Mouse (Mus musculus): ENCODE data around the gene Plcd3.

The Plcd3 gene

DNA sequence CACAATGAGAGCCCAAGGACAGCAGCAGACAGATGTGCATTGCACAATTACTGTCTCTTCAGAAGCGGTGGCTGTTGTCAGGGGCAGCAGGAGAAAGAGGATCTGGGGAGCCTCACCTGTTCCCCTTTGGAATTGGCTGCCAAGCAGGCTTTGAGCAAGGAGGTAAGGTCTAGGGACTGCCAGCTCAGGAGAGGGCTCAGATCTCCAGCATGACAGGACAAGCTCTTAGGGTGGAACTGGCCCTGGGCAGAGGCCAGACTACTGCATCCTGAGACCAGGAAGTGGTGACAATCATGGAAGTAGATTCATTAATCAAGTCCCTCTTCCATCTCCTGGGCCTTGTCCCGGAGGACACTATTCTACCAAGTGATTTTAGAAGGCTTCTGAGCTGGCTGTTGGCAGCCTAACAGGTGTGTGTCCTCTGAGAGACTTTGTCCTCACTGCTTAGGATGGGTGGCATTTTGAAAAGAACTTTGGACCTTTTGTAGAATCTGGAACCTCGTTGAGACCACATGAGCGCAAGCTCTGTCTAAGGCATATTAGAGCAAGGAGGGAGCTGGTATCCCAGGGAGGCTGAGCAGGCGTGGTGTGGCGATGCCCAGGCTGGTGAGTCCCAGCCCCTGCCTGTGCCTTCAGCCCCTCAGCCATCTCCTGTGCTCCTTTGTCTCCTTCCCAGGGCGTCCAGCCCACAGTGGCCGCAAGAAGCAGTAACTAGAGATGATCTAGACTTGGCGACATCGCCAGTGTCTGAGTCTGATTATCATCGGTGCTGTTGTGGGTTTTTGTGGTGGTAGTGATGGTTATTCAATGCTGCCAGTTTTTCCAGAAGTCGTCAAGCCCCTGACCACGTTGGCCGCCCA, 35.0 kb downstream of the Plcd3 start:
- no peak for DNase-seq (ENCODE audit: low spot score in 2 of 2)

DNA sequence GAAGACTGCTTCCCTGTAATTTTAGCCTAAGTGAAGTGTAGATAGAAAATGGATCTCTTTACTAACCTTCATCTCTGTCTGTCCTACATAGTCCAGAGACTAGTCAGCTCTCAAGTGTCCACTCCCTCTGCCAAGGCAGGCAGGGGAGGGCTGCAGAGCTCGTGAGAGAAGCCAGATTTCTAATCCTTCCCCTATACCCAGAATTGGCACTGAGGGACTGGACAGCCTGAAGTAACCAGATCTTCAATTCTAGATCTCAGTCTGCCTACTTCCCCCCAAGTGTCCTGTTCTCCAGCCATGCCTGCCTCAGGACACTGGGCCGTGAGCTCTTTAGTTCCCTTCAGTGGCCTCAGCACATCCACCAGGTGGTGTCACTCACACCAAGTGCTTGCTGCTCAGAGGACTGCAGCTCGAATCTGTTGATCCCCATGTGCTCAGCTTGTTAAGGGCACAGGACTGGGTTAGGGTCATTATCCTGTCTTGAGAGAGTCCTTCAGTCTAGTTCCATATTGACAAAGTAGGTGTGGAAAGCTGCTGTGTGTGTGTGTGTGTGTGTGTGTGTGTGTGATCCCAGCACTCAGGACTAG, 42.9 kb downstream of the Plcd3 start:
- no peak for DNase-seq (ENCODE audit: low spot score in 2 of 2)

DNA sequence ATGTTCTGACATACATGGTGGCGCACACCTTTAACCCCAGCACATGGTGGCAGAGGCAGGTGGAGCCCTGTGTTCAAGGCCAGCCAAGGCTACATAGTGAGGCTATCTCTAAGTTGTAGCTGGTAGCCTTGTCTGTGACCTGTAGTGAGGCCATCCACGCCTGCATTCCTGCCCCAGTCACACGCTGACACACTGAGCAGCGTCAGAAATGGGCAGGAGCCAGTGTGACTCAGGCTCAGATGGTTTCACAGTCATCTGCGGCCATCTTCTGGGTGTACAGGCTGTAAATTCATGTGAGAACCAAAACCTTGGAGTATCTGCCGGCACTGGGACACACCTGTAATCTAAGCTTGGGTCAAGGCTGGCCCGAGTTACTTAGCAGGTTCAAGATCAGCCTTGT, 44.8 kb downstream of the Plcd3 start:
- DNase-seq (ENCODE audit: low spot score in 2 of 2) = no peak

DNA sequence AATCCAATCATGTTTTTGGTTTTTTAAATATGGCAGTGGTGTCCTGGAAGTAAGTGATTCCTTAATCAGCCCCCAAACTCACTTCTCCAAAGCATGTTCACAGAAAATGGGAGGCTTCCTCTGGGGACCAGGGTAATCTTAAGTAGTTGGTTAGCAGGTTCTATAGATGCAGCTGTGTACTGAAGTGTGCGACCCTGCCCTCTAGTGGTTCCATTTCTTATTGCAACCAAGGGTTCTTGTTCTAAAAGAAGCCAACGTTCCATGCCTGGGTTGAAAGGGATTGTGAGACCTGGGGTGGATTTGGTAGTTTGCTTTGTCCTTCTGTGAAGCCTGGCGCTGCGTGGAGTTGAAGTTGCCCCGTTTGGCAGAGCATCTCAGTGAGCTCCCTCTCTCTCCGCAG, 46.7 kb downstream of the Plcd3 start:
- DNase-seq (ENCODE audit: low spot score in 2 of 2) = peak; percentile 59 to 70

DNA sequence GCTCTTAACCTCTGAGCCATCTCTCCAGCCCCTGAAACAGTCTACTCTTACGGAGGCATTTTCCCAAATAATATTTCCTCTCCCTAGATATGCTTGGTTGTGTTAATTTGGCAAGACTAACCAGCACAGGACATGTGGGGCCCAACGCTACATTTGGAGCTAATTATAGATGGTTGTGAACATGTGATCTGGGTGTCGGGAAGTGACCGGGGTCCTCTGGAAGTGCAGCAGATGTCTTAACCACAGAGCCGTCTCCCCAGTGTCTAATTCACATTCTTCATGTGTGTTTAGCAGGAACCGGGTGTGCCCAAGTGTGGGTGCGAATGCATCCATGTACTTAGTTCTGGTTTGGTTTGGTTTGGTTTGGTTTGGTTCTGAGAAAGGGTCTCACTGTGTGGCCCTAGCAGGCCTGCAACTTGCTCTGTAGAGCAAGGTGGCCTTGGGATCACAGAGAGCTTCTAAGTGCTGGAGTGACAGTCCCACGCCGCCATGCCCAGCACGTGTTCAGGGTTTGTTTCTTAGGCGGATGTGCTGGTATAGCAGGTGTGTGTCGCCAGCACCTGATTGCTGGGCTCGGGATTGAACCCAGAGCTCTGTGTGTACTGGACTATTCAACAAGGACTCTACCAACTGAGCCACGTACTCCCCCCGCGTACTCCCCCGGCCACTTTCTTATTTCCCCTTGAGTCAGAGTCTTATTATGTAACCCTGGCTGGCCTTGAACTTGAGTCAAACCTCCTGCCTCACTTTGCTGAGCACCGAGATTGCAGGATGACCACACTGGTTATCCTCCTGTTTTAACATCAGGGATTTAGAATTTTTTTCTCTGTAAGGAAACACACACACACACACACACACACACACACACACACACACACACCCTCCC, 48.0 kb downstream of the Plcd3 start:
- no peak for DNase-seq (ENCODE audit: low spot score in 2 of 2)

DNA sequence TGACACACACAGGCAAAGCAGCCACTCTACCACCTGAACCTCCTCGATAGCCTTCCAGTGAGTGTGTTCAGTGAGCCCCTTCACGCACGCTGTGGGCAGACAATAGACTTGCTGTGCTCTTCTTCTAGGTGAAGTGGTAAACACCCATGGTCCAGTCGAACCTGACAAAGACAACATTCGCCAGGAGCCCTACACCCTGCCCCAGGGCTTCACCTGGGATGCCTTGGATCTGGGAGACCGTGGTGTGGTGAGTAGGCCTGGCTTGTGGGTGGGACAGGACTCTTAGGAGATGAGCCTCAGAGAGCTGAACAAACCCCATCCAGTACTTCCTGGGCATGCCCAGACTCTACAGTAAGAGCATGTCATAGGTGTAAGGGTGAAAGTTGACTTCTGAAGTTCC, 49.4 kb downstream of the Plcd3 start:
- no peak for DNase-seq (ENCODE audit: low spot score in 2 of 2)

DNA sequence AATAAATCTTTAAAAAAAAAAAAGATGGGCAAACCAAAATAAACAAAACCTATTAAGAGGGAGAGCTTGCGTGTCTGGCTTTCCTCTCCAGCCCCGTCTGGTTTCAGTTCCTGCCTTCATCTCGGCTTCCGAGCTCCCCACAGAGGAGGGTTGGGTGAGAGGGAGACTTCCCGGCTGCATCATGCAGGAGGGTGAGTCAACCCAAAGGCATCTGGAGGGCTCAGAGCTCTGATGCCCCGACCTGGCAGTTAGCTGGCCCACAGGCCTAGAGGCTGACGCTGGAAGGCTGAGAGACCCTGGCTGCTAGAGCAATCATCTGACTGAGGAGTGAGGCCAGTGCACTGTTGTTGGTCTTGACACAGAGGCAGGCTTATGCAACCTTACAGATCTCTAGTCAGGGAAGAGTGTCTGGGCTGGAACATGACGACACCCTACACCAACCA, 50.2 kb downstream of the Plcd3 start:
- no peak for DNase-seq (ENCODE audit: low spot score in 2 of 2)

DNA sequence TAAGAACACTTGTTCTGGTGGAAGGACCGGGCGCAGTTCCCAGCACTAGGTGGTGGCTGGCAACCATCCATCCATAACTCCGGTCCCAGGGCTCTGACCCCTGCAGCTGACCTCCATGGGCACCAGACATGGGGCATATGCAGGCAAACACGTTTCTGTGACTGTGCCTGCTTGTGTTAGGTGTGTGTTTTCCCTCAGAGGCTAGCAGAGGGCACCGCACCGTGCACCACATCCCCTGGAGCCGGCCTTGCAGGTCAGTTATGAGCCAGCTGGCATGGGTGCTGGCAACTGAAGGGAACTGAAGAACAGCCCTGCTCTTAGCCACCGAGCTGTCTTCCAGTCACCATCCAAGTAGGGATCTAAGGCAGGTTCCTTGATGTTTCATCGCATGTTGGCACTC, 51.3 kb downstream of the Plcd3 start:
- no peak for DNase-seq (ENCODE audit: low spot score in 2 of 2)

DNA sequence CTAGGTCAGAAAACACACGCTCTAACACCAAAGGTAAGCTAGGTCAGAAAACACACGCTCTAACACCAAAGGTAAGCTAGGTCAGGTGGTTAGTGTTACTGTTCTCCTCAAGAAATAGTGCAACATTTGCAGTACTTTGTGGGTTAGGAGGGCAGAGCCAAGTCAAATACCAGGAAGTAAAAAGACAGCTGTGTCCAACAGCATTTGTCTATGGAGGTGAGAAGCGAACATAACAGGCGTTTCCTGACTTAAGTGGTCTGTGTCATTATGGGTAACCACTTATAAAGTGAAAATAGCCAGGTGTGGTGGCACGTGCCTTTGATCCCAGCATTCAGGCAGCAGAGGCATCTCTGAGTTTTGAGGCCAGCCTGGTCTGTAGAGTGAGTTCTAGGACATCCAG, 51.8 kb downstream of the Plcd3 start:
- DNase-seq (ENCODE audit: low spot score in 2 of 2) = no peak

DNA sequence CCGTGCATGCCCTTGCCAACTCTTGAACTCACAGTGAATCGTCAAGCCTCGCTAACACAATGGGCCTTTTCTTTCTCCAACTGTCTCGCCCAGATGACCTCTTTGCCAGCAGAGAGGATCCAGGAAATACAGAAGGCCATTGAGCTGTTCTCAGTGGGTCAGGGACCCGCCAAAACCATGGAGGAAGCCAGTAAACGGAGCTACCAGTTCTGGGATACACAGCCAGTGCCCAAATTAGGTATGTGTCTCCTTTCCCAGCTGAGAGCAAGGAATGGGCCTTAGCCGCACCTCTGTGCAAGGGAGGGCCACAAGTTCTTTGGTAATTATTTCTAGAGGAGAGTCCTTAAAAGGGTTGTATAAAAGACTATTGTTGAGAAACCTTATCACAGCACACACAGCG, 55.2 kb downstream of the Plcd3 start:
- no peak for DNase-seq (ENCODE audit: low spot score in 2 of 2)

DNA sequence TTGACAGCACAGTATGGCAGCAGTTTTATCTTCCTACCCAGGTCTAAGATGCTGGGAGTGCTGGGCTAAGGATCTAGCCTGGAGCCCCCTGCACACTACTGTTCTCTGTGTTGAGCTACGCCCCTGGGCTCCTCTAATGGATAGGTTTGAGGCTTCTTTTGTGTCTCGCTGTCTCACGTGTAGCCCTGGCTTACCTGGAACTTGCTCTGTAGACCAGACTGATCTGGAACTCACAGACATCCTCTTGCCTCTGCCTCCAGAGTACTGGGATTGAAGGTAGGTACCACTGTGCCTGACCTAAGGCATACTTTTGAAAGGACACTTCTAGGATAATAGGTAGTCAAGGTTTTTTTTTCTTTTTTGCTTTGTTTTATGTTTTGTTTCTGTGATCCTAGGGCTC, 57.5 kb downstream of the Plcd3 start:
- DNase-seq (ENCODE audit: low spot score in 2 of 2) = no peak

DNA sequence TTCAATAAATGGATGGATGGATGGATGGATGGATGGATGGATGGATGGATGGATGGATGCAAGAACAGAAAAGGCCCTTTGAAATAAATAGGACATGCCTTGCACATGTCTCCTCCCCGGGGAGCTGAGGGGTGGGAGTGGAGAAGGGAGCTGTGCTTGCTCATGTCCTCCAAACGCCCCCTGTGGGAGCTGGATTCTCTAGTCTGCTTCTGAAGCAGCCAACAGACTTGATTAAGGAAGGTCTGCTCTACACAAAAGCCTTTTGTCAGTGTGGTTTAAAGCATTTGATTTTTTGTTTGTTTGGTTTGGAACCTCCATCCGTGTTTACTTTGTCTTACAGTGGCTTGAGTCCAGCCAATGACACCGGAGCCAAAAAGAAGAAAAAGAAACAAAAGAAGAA, 58.6 kb downstream of the Plcd3 start:
- DNase-seq (ENCODE audit: low spot score in 2 of 2) = no peak

DNA sequence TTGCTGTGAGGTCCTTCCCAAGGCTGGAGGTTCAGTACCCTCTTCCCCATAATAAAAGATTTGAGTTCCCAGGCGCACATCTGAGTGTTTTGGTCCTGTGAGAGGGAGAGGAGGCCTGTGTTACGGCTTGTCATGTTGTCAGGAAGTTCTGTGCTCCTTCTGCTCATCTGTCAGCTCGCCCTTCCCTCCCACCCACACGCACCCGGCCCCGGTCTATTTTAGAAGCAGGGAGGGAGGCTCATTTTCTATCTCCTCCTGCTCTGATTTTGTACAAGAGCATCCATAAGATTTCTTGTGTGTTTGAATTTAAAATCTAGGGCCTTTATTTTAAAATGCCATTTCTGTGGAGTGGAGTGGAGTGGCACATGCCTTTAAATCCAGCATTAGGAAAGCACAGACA, 63.4 kb downstream of the Plcd3 start:
- no peak for DNase-seq (ENCODE audit: low spot score in 2 of 2)

DNA sequence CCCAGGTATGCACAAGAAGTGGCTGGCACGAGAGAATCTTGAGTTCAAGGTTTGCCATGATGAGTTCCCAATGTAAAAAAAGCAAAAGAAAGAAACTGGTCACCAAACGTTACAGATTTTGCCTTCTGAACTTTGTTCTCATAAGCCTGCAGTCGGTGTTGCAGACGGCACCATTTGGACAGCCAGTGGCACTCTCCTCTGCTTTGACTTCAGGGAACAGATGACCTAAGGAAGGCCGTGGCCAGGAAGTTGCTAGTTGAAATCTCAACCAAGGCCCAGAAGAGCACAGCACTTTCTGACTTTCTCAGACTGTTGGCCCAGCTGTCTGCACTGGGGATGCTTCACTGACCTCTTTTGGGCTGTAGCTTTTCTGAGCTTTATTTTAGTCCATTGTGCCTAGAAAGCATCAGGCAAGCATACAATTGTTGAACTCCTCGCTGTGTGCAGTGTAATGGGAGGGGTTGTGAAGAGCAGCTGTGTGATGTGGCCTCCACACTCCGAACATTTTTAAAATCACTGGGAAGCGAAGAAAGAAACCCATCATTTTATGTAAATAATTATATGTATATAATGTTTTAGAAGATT, 64.5 kb downstream of the Plcd3 start:
- DNase-seq (ENCODE audit: low spot score in 2 of 2) = no peak

DNA sequence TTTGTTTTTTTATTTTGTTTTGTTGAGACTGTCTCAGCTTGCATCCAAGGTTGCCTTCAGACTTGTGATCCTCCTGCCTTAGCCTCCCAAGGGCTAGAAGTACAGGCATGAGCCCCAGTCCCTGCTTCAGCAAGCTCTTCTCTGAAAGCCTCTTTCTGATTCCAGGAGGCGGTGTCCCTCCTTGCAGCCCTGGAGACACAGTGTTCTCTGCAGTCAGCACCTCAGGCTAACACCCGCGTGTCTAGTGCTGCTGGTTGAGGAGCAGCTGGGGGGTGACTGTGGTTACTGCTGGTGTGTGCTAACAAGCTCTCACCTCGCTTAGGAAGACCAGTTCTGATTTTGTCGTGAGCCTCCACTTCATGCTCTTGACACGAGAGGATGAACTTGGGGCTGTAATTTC, 66.5 kb downstream of the Plcd3 start:
- DNase-seq (ENCODE audit: low spot score in 2 of 2) = no peak

DNA sequence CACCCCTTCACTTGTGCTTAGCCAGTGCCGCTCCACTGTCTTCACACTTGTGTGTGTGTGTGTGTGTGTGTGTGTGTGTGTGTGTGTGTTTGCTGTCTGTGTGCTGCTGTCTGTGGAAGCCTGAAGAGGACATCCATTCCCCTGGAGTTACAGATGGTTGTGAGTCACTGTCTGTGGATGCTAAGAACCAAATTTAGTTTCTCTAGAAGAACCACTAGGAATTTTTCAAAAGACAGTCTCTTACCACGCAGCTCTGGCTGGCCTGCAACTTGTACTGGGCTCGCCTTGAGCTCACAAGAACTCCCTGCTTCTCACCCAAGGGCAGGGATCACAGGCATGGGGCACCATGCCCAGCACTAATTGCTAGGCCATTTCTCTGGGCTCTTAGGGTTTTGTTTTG, 68.4 kb downstream of the Plcd3 start:
- DNase-seq (ENCODE audit: low spot score in 2 of 2) = no peak

DNA sequence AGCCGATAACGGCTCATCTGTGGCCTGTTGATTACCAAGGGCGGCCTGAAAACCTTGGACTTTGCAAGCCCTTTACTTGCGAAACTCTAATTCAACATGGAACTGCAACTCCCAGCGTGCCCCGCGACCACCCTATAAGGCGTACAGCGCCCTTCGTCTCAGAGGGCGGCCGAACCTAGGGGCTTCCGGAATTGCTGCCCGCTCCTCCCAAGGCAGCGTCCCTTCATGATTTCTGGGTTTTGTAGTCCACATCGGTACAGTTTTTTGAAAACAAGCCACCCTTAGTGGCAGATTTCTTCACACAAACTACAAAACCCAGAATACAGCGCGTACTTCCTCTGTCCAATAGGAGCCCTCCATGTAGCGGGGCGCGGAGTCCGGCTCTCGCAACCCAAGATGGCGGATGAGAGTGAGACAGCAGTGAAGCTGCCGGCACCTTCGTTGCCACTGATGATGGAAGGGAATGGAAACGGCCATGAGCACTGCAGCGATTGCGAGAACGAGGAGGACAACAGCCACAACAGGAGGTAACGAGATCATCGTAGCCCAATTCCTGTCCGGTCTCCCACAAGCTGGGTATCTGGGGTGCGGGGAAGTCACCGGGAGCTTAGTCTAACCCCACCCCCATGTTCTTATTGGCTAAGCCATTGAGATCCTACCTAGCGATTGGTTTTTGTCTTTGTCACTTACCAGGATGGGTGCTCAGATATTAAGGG, 73.1 kb downstream of the Plcd3 start, which contains the start of the genes Nmt1 and Dcakd:
TSS of gene Nmt1 (plus strand) at position 15 of the 716 bp plus-strand sequence.
TSS of gene Dcakd (minus strand) at position 158 of the 716 bp plus-strand sequence.
- peak; percentile 93 to 95 for DNase-seq (ENCODE audit: low spot score in 2 of 2)

DNA sequence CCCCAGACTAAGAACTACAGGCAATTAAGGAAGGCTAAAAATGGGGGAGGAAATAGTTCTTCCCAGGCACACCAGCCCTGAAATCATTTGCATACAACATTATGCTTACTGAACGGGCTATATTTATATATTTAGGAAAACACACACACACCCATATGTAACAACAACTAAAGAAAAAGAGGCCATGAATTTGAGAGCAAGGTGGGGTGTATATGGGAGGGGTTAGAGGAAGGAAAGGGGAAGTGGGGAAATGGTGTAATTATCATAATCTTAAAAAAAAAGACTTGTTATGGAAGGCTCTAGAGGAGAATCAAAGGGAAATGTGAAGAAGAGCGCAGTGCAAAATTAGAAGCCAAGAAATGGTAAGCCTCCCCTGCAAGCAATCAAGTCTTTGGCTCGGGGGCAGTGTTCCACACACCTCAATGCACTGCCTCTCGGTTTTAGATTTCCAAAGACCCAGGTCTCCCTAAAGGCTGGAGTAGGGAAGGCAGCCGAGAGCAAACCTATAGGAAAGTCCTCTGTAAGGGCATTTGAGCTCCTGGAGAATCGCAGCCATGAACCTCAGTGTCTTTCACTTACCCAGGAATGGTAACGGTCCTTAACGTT, 73.8 kb downstream of the Plcd3 start:
- DNase-seq (ENCODE audit: low spot score in 2 of 2) = no peak

DNA sequence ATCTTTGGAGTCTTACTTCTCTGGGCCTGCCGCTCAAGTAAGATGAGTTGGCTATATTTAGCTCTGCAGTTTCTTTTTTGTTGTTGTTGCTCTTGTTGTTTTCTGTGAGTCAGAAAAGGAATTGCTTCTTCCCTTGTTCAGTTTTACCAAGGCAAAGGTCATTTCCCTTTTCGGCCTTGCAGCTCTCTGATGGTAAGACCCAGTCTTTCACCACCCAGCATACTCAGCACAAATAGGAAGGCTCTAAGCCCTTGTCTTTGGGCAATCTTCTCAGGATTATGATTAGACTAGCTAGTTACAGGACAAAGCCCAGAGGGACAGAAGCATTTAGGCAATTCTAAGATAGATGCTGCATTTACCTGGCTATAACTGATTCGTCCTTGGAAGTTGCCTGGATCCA, 74.6 kb downstream of the Plcd3 start:
- no peak for DNase-seq (ENCODE audit: low spot score in 2 of 2)

DNA sequence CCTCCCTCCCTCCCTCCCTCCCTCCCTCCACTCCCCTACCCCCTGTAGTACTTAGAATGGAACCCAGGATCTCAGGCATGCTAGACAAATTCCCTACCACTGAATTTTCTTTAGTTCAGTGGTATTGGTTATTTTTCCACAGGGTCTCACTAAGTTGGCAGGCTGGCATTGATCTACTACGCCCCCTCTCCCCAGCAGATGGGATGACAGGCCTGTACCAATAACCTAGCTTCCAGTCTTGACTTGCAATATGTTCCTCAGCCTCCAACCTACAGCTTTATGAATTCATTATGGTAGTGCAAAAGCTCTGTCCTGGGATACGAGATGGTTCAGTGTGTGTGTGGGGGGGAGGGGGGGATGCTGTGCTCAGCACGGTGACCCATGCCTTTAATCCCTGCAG, 77.5 kb downstream of the Plcd3 start:
- no peak for DNase-seq (ENCODE audit: low spot score in 2 of 2)

Data from natural killer cell, adult 2 months (primary cell).